Mouse (Mus musculus) megakaryocyte, embryonic 14.5 days (primary cell): Measurements from ENCODE around the gene Clec2i. TPM values are rescaled to one million over a fixed set of nuclear protein-coding genes. Genes with fewer than 3 reads are reported as not detected.
"Not testable (repeated sequence)": the region's sequence is repeated elsewhere in the genome, so short reads cannot be mapped to it uniquely, and the experiment has no call there.

Experiments used
- H3K27me3 ChIP-seq: replicated peaks from 2 replicates; pipeline ENCODE3; 2012; ENCODE audit warnings: inconsistent platforms
- H3K36me3 ChIP-seq: replicated peaks from 2 replicates; pipeline ENCODE3; 2012; ENCODE audit warnings: low read length, inconsistent platforms, mixed read lengths
- H3K4me1 ChIP-seq: 2 replicates; pipeline ENCODE4 v1.6.1; 2012; ENCODE audit warnings: inconsistent platforms
- H3K4me3 ChIP-seq: replicated peaks from 2 replicates; pipeline ENCODE3; 2012; ENCODE audit warnings: moderate library complexity, mild to moderate bottlenecking, inconsistent platforms
- H3K9me3 ChIP-seq: 2 replicates; pipeline ENCODE4 v1.6.1; 2012; ENCODE audit warnings: inconsistent platforms
- FLI1 ChIP-seq: IDR thresholded peaks from 2 replicates; pipeline ENCODE4 v1.6.1; 2012; ENCODE audit warnings: low read length, inconsistent platforms, mixed read lengths
- GATA1 ChIP-seq: IDR thresholded peaks from 3 replicates; pipeline ENCODE4 v1.6.1; 2012; ENCODE audit warnings: mixed read lengths, low read length, inconsistent platforms, borderline replicate concordance
- polyA plus RNA-seq: library from polyadenylated mRNA; stranded (reverse); fragments of >175 nt; gene quantifications from 2 replicates; pipeline ENCODE4 v1.2.3, GENCODE M21; 2012; ENCODE audit warnings: low replicate concordance; ENCODE audit not compliant: insufficient read depth

Gene Clec2i
- polyA plus RNA-seq = not detected in 2 replicates

GRCm38 (mm10) chr6:128887091-128887790 is at the start of gene Clec2i:
Gene Clec2i, plus strand, starts transcription at chr6:128887588.
- H3K4me3 ChIP-seq = peak within 1 kb of the TSS; percentile 14

GRCm38 (mm10) chr6:128838342-128839265 is 48.8 kb upstream of the Clec2i start:
- Histone ChIP-seq H3K4me1 (peaks cover 55% of the 10 kb centered on the region), H3K4me3 (peak overlapping the region; percentile 97), H3K27me3 (no peaks in the 10 kb centered on the region), H3K9me3 (no peaks in the 10 kb centered on the region), H3K36me3 (no peaks in the 10 kb centered on the region)
- no peak for TF ChIP-seq FLI1

More at GRCm38 (mm10) chr6:128887091-128887790, at the start of gene Clec2i:
- not testable (repeated sequence) for H3K27me3 ChIP-seq, H3K9me3 ChIP-seq, H3K36me3 ChIP-seq, H3K4me1 ChIP-seq

GRCm38 (mm10) chr6:128839266-128839771 is 48.1 kb upstream of the Clec2i start:
- Histone ChIP-seq H3K9me3 (no peaks in the 10 kb centered on the region), H3K4me3 (peak overlapping the region; percentile 97), H3K36me3 (no peaks in the 10 kb centered on the region), H3K27me3 (no peaks in the 10 kb centered on the region), H3K4me1 (peaks cover 61% of the 10 kb centered on the region)
- TF ChIP-seq GATA1 = no peak
- TF ChIP-seq FLI1 = no peak

- peaks cover 66% of the 10 kb centered on the region for H3K4me1 ChIP-seq
- no peaks in the 10 kb centered on the region for H3K27me3 ChIP-seq
- H3K9me3 ChIP-seq = no peaks in the 10 kb centered on the region
- H3K36me3 ChIP-seq = no peaks in the 10 kb centered on the region
- H3K4me3 ChIP-seq = peak overlapping the region; percentile 97
- TF ChIP-seq GATA1 (no peak), FLI1 (no peak)
These were observed 47.5 kb upstream of the Clec2i start for GRCm38 (mm10) chr6:128839921-128840320.

- not testable (repeated sequence) for H3K27me3 ChIP-seq, H3K4me3 ChIP-seq, H3K36me3 ChIP-seq, H3K9me3 ChIP-seq
- H3K4me1 ChIP-seq = peaks cover 68% of the 10 kb centered on the region
These were observed 46.7 kb upstream of the Clec2i start for GRCm38 (mm10) chr6:128840669-128841068.

- Histone ChIP-seq H3K4me1 (peaks cover 65% of the 10 kb centered on the region), H3K36me3 (no peaks in the 10 kb centered on the region), H3K27me3 (no peaks in the 10 kb centered on the region), H3K9me3 (no peaks in the 10 kb centered on the region), H3K4me3 (peak overlapping the region; percentile 99)
- TF ChIP-seq FLI1 = no peak
- no peak for TF ChIP-seq GATA1
These were observed 45.9 kb upstream of the Clec2i start for GRCm38 (mm10) chr6:128841327-128842089.

GRCm38 (mm10) chr6:128842356-128842944 is 44.9 kb upstream of the Clec2i start:
- H3K4me1 ChIP-seq = peaks cover 64% of the 10 kb centered on the region
- no peak for TF ChIP-seq FLI1
- TF ChIP-seq GATA1 = no peak
- peaks cover 4% of the 10 kb centered on the region for H3K36me3 ChIP-seq
- no peaks in the 10 kb centered on the region for H3K9me3 ChIP-seq
- H3K27me3 ChIP-seq = no peaks in the 10 kb centered on the region
- H3K4me3 ChIP-seq = peak overlapping the region; percentile 99

- Histone ChIP-seq H3K27me3 (no peaks in the 10 kb centered on the region), H3K4me3 (peak overlapping the region; percentile 99), H3K4me1 (peaks cover 62% of the 10 kb centered on the region), H3K9me3 (no peaks in the 10 kb centered on the region), H3K36me3 (peaks cover 4% of the 10 kb centered on the region)
- TF ChIP-seq GATA1 = no peak
- TF ChIP-seq FLI1 = no peak
These were observed 44.4 kb upstream of the Clec2i start for GRCm38 (mm10) chr6:128842945-128843478.

- peak overlapping the region; percentile 99 for H3K4me3 ChIP-seq
- TF ChIP-seq GATA1 = no peak
- TF ChIP-seq FLI1 = no peak
- H3K4me1 ChIP-seq = peaks cover 64% of the 10 kb centered on the region
- no peaks in the 10 kb centered on the region for H3K9me3 ChIP-seq
- H3K27me3 ChIP-seq = no peaks in the 10 kb centered on the region
- peaks cover 4% of the 10 kb centered on the region for H3K36me3 ChIP-seq
These were observed 43.9 kb upstream of the Clec2i start for GRCm38 (mm10) chr6:128843479-128843992.
